Mouse (Mus musculus) activated CD4-positive, CD25-positive, alpha-beta regulatory T cell, adult 4 months (primary cell): Measurements from ENCODE around the gene Pkdrej. TPM values are rescaled to one million over a fixed set of nuclear protein-coding genes. Genes with fewer than 3 reads are reported as not detected.

Experiments used
- ATAC-seq: one replicate; pipeline ENCODE4 v1.8.0; 2017
- polyA plus RNA-seq, 2 experiments: library from polyadenylated mRNA; unstranded; fragments of 100-300 nt; shearing (Covaris generic); gene quantifications; one replicate each; pipeline ENCODE4 v1.2.1; 2017

Gene Pkdrej
- polyA plus RNA-seq, 2 experiments from 2014 or later, result not detected

- no peak for ATAC-seq
Observed at GRCm38 (mm10) chr15:85766677-85767076, 54.9 kb downstream of the Pkdrej start.

- ATAC-seq, result no peak
Observed at GRCm38 (mm10) chr15:85765022-85765421, 56.5 kb downstream of the Pkdrej start.

Other genes with a start within 250 kb of the Pkdrej start
- gene Wnt7b, start 239.3 kb downstream of the Pkdrej start, polyA plus RNA-seq, result not detected
- gene Ppara, start 86.8 kb downstream of the Pkdrej start, polyA plus RNA-seq, result under 1 TPM in 1 of 2 experiments, not detected in 1; 0.09 TPM
- gene Cdpf1, start 10.0 kb downstream of the Pkdrej start, polyA plus RNA-seq, result 10 to 100 TPM; 37.8 to 46.6 TPM
- gene Ttc38, start 10.6 kb upstream of the Pkdrej start, polyA plus RNA-seq, result 10 to 100 TPM; 11.3 to 13.0 TPM
- 1 to 10 TPM; 5.1 to 8.2 TPM for gene Gtse1, start 38.0 kb upstream of the Pkdrej start, polyA plus RNA-seq
- 10 to 100 TPM; 25.4 to 26.8 TPM for gene Trmu, start 57.6 kb upstream of the Pkdrej start, polyA plus RNA-seq
- gene Celsr1, start 212.0 kb upstream of the Pkdrej start, polyA plus RNA-seq, result 1 to 10 TPM; 3.9 to 4.9 TPM
- gene Gramd4, start 236.0 kb upstream of the Pkdrej start, polyA plus RNA-seq, result 10 to 100 TPM; 20.5 to 22.7 TPM